Mouse (Mus musculus): Measurements from ENCODE around the gene Psmg4. TPM values are rescaled to one million over a fixed set of nuclear protein-coding genes. Genes with fewer than 3 reads are reported as not detected.

The Psmg4 gene
- polyA plus RNA-seq (2014; fragmentation: Illumina TruSeq; extraction: RNeasy Lipid Tissue Mini Kit (QIAGEN cat#74804); ENCODE audit: low read depth, low replicate concordance): 3.7 TPM

GRCm38 (mm10) chr13:34162491-34163303, at the start of gene Psmg4:
Gene Psmg4 (plus strand): TSS chr13:34162964.

GRCm38 (mm10) chr13:34130226-34130731, 32.5 kb upstream of the Psmg4 start, which contains the start of gene Tubb2b:
Gene Tubb2b (minus strand): TSS chr13:34130466.

Other genes starting within 250 kb of the Psmg4 start
- 101 TPM for gene Nqo2, start 198.3 kb upstream of the Psmg4 start, polyA plus RNA-seq (2014; fragmentation: Illumina TruSeq; extraction: RNeasy Lipid Tissue Mini Kit (QIAGEN cat#74804); ENCODE audit: low read depth, low replicate concordance)
- 12.0 TPM for gene Ripk1, start 160.6 kb upstream of the Psmg4 start, polyA plus RNA-seq (2014; fragmentation: Illumina TruSeq; extraction: RNeasy Lipid Tissue Mini Kit (QIAGEN cat#74804); ENCODE audit: low read depth, low replicate concordance)
- gene Serpinb6a, start 160.2 kb upstream of the Psmg4 start, polyA plus RNA-seq (2014; fragmentation: Illumina TruSeq; extraction: RNeasy Lipid Tissue Mini Kit (QIAGEN cat#74804); ENCODE audit: low read depth, low replicate concordance): 317 TPM
- 10.1 TPM for gene Bphl, start 125.4 kb upstream of the Psmg4 start, polyA plus RNA-seq (2014; fragmentation: Illumina TruSeq; extraction: RNeasy Lipid Tissue Mini Kit (QIAGEN cat#74804); ENCODE audit: low read depth, low replicate concordance)
- 1.1 TPM for gene Tubb2a, start 85.0 kb upstream of the Psmg4 start, polyA plus RNA-seq (2014; fragmentation: Illumina TruSeq; extraction: RNeasy Lipid Tissue Mini Kit (QIAGEN cat#74804); ENCODE audit: low read depth, low replicate concordance)
- gene Tubb2b, start 32.5 kb upstream of the Psmg4 start, polyA plus RNA-seq (2014; fragmentation: Illumina TruSeq; extraction: RNeasy Lipid Tissue Mini Kit (QIAGEN cat#74804); ENCODE audit: low read depth, low replicate concordance): not detected
- gene Slc22a23, start 182.2 kb downstream of the Psmg4 start, polyA plus RNA-seq (2014; fragmentation: Illumina TruSeq; extraction: RNeasy Lipid Tissue Mini Kit (QIAGEN cat#74804); ENCODE audit: low read depth, low replicate concordance): 0.25 TPM